Mouse (Mus musculus) frontal cortex, postnatal 10 days (tissue): ENCODE data around the gene Frs2.
A peak's percentile ranks its signal among the peaks of the same experiment; 100 is the strongest.
"Not testable (repeated sequence)": the region's sequence is repeated elsewhere in the genome, so short reads cannot be mapped to it uniquely, and the experiment has no call there.

Experiments
- DNase-seq, 2 experiments: peaks; one replicate each; pipeline ENCODE4 v3.0.0; 2022; ENCODE audit warnings: low spot score in 2 of 2, mixed read lengths in 1 of 2

Gene Frs2

GRCm38 (mm10) chr10:117043497-117044166 is 104.7 kb downstream of the Frs2 start:
- DNase-seq = not testable (repeated sequence)

- no peak for DNase-seq
These were observed 106.0 kb downstream of the Frs2 start for GRCm38 (mm10) chr10:117042295-117042694.

GRCm38 (mm10) chr10:117040355-117040754 is 108.0 kb downstream of the Frs2 start:
- no peak for DNase-seq

GRCm38 (mm10) chr10:117033785-117034184 is 114.5 kb downstream of the Frs2 start:
- peak; percentile 60 for DNase-seq

GRCm38 (mm10) chr10:117031160-117031559 is 117.2 kb downstream of the Frs2 start:
- no peak for DNase-seq

GRCm38 (mm10) chr10:117026176-117026575 is 122.2 kb downstream of the Frs2 start:
- DNase-seq = no peak

- DNase-seq = not testable (repeated sequence)
These were observed 122.6 kb downstream of the Frs2 start for GRCm38 (mm10) chr10:117025776-117026175.

- DNase-seq = no peak
These were observed 124.6 kb downstream of the Frs2 start for GRCm38 (mm10) chr10:117023693-117024092.

GRCm38 (mm10) chr10:117021020-117021754 is 127.1 kb downstream of the Frs2 start:
- no peak for DNase-seq
